Mouse (Mus musculus) heart, adult 2 months (tissue): ENCODE results near the gene Hspa1l.

Experiments
- CTCF ChIP-seq: fragments of 200-600 bp; IDR thresholded peaks from 2 replicates; pipeline ENCODE4 v1.8.1; 2022; ENCODE audit warnings: antibody characterized with exemption, mild to moderate bottlenecking, moderate library complexity
- POLR2A ChIP-seq: fragments of 200-500 bp; IDR thresholded peaks from 2 replicates; pipeline ENCODE4 v1.6.1; 2011; ENCODE audit warnings: mild to moderate bottlenecking, low read depth, low read length, control low read depth; ENCODE audit not compliant: insufficient read depth

- TF ChIP-seq POLR2A (no peak), CTCF (no peak)
These were observed 45.2 kb downstream of the Hspa1l start for GRCm38 (mm10) chr17:35017706-35018030.
